Mouse (Mus musculus) neural tube, embryonic 13.5 days (tissue): ENCODE measurements around the gene Ino80b. TPM values are rescaled to one million over a fixed set of nuclear protein-coding genes. Genes with fewer than 3 reads are reported as not detected.
A peak's percentile ranks its signal among the peaks of the same experiment; 100 is the strongest.

Experiments used
- ATAC-seq: fragments of 200-750 bp; cut with Nextera tagmentation; 2 replicates; pipeline ENCODE4 v1.8.0; 2017; ENCODE audit warnings: low read depth, mild to moderate bottlenecking, moderate TSS enrichment, moderate library complexity
- H3K27ac ChIP-seq: fragments of 300-500 bp; sonication (generic); replicated peaks from 2 replicates; pipeline ENCODE4 v1.5.1; 2015; ENCODE audit warnings: moderate library complexity, mild to moderate bottlenecking, inconsistent platforms
- H3K27me3 ChIP-seq: fragments of 300-500 bp; sonication (generic); 2 replicates; pipeline ENCODE4 v1.6.1; 2015; ENCODE audit warnings: mild to moderate bottlenecking, inconsistent platforms
- H3K36me3 ChIP-seq: fragments of 300-500 bp; sonication (generic); 2 replicates; pipeline ENCODE4 v1.6.1; 2015; ENCODE audit warnings: mild to moderate bottlenecking, inconsistent platforms
- H3K4me1 ChIP-seq: fragments of 300-500 bp; sonication (generic); replicated peaks from 2 replicates; pipeline ENCODE4 v1.6.1; 2015; ENCODE audit warnings: inconsistent platforms
- H3K4me2 ChIP-seq: fragments of 300-500 bp; sonication (generic); 2 replicates; pipeline ENCODE4 v1.6.1; 2015; ENCODE audit warnings: inconsistent platforms, mild to moderate bottlenecking, moderate library complexity
- H3K4me3 ChIP-seq: fragments of 300-500 bp; sonication (generic); 2 replicates; pipeline ENCODE4 v1.5.1; 2015; ENCODE audit warnings: mild to moderate bottlenecking, inconsistent platforms
- H3K9ac ChIP-seq: fragments of 300-500 bp; sonication (generic); 2 replicates; pipeline ENCODE4 v1.6.1; 2015; ENCODE audit warnings: moderate library complexity, mild to moderate bottlenecking, inconsistent platforms
- H3K9me3 ChIP-seq: fragments of 300-500 bp; sonication (generic); 2 replicates; pipeline ENCODE4 v1.6.1; 2016; ENCODE audit warnings: inconsistent platforms
- WGBS: fragments of 180-500 bp; shearing (Covaris S2); methylation state at CpG from one replicate; pipeline ENCODE4 v1.1.7; 2015; 5-methylcytosine and 5-hydroxymethylcytosine counted together
- polyA plus RNA-seq: library from polyadenylated mRNA; unstranded; fragments of >200 nt; fragmentation: Nextera tagmentation; extraction: Ambion mirVana; gene quantifications from 2 replicates; pipeline ENCODE4 v1.2.1, GENCODE M21; 2015

Gene Ino80b
- polyA plus RNA-seq, 1 experiment from 2014 or later = 13.0 TPM

- Histone ChIP-seq H3K4me2 (no peak overlapping the region), H3K9me3 (no peaks in the 10 kb centered on the region; the same call in 1 of the 2 replicates), H3K27me3 (peaks cover 54% of the 10 kb centered on the region), H3K36me3 (no peaks in the 10 kb centered on the region), H3K4me1 (peaks cover 7% of the 10 kb centered on the region; the same call in 1 of the 2 replicates), H3K4me3 (no peak overlapping the region), H3K9ac (no peak overlapping the region), H3K27ac (no peak overlapping the region)
- ATAC-seq = no peak
- 46% methylated on average over 6 of the region's 6 CpGs for WGBS
Observed at GRCm38 (mm10) chr6:83092416-83093127, 32.7 kb downstream of the Ino80b start.

GRCm38 (mm10) chr6:83087926-83088260 lies 37.3 kb downstream of the Ino80b start:
- peak overlapping the region; percentile 32; the same call in 1 of the 2 replicates for H3K4me2 ChIP-seq
- H3K9me3 ChIP-seq = no peaks in the 10 kb centered on the region
- H3K27me3 ChIP-seq = peaks cover 96% of the 10 kb centered on the region
- ATAC-seq = no peak
- H3K4me1 ChIP-seq = peaks cover 35% of the 10 kb centered on the region; the same call in 1 of the 2 replicates
- H3K27ac ChIP-seq = no peak overlapping the region
- H3K4me3 ChIP-seq = peak overlapping the region; percentile 2; the same call in 1 of the 2 replicates
- WGBS = 10% methylated on average over 9 of the region's 9 CpGs
- no peaks in the 10 kb centered on the region for H3K36me3 ChIP-seq
- H3K9ac ChIP-seq = no peak overlapping the region

- H3K27ac ChIP-seq = no peak overlapping the region
- no peak for ATAC-seq
- H3K27me3 ChIP-seq = peaks cover 96% of the 10 kb centered on the region
- H3K9me3 ChIP-seq = no peaks in the 10 kb centered on the region
- 2% methylated on average over 47 of the region's 47 CpGs for WGBS
- peaks cover 2% of the 10 kb centered on the region; the same call in 1 of the 2 replicates for H3K36me3 ChIP-seq
- peaks cover 38% of the 10 kb centered on the region; the same call in 1 of the 2 replicates for H3K4me1 ChIP-seq
- no peak overlapping the region for H3K9ac ChIP-seq
- peak overlapping the region; percentile 32 for H3K4me2 ChIP-seq
- peak overlapping the region; percentile 2; the same call in 1 of the 2 replicates for H3K4me3 ChIP-seq
Observed at GRCm38 (mm10) chr6:83087205-83087925, 37.9 kb downstream of the Ino80b start.

- WGBS = 2% methylated on average over 42 of the region's 42 CpGs
- H3K27me3 ChIP-seq = peaks cover 96% of the 10 kb centered on the region
- no peak for ATAC-seq
- no peaks in the 10 kb centered on the region for H3K9me3 ChIP-seq
- peaks cover 11% of the 10 kb centered on the region for H3K36me3 ChIP-seq
- H3K4me2 ChIP-seq = peak within 1 kb of the TSS; percentile 32
- no peak within 1 kb of the TSS for H3K27ac ChIP-seq
- peaks cover 38% of the 10 kb centered on the region; the same call in 1 of the 2 replicates for H3K4me1 ChIP-seq
- H3K4me3 ChIP-seq = peak within 1 kb of the TSS; percentile 2; the same call in 1 of the 2 replicates
- 0 out of 2 replicates have a peak within 1 kb of the TSS, but pooled peaks have one; percentile 34 for H3K9ac ChIP-seq
Observed at GRCm38 (mm10) chr6:83086121-83087035, 38.9 kb downstream of the Ino80b start, which contains the start of gene Lbx2. Gene Lbx2, plus strand, starts transcription at chr6:83086367.

- Histone ChIP-seq H3K27ac (no peak overlapping the region), H3K9ac (no peak overlapping the region), H3K4me1 (peaks cover 43% of the 10 kb centered on the region), H3K9me3 (no peaks in the 10 kb centered on the region), H3K36me3 (peaks cover 22% of the 10 kb centered on the region), H3K27me3 (peaks cover 78% of the 10 kb centered on the region), H3K4me3 (no peak overlapping the region), H3K4me2 (no peak overlapping the region)
- ATAC-seq = no peak
- WGBS = 7% methylated on average over 6 of the region's 6 CpGs
Observed at GRCm38 (mm10) chr6:83084477-83084876, 40.8 kb downstream of the Ino80b start.

- WGBS = 28% methylated on average over 5 of the region's 5 CpGs
- Histone ChIP-seq H3K4me1 (peaks cover 50% of the 10 kb centered on the region), H3K27ac (no peak overlapping the region), H3K4me3 (no peak overlapping the region), H3K9me3 (no peaks in the 10 kb centered on the region), H3K27me3 (peaks cover 68% of the 10 kb centered on the region), H3K36me3 (peaks cover 22% of the 10 kb centered on the region), H3K4me2 (no peak overlapping the region), H3K9ac (0 out of 2 replicates have a peak overlapping the region, but pooled peaks have one; percentile 12)
- no peak for ATAC-seq
Observed at GRCm38 (mm10) chr6:83083497-83083896, 41.7 kb downstream of the Ino80b start.

- Histone ChIP-seq H3K4me1 (peaks cover 36% of the 10 kb centered on the region), H3K27me3 (peaks cover 56% of the 10 kb centered on the region), H3K9ac (no peak overlapping the region), H3K36me3 (peaks cover 22% of the 10 kb centered on the region), H3K4me2 (no peak overlapping the region), H3K4me3 (no peak overlapping the region), H3K9me3 (no peaks in the 10 kb centered on the region), H3K27ac (no peak overlapping the region)
- WGBS = 94% methylated on average over 5 of the region's 5 CpGs
- no peak for ATAC-seq
Observed at GRCm38 (mm10) chr6:83080210-83080609, 45.0 kb downstream of the Ino80b start.

- peak overlapping the region; percentile 82 for H3K4me2 ChIP-seq
- peaks cover 25% of the 10 kb centered on the region for H3K4me1 ChIP-seq
- H3K9ac ChIP-seq = peak overlapping the region; percentile 83
- H3K4me3 ChIP-seq = peak overlapping the region; percentile 73
- peaks cover 56% of the 10 kb centered on the region for H3K27me3 ChIP-seq
- WGBS = under 1% methylated on average over 46 of the region's 46 CpGs
- no peaks in the 10 kb centered on the region for H3K9me3 ChIP-seq
- H3K27ac ChIP-seq = peak overlapping the region; percentile 95
- H3K36me3 ChIP-seq = peaks cover 22% of the 10 kb centered on the region
- peak; percentile 92 for ATAC-seq
Observed at GRCm38 (mm10) chr6:83078324-83078858, 46.8 kb downstream of the Ino80b start.

GRCm38 (mm10) chr6:83077630-83078323 lies 47.5 kb downstream of the Ino80b start, which contains the start of gene Pcgf1:
Gene Pcgf1, plus strand, starts transcription at chr6:83077869.
- H3K36me3 ChIP-seq = peaks cover 22% of the 10 kb centered on the region
- H3K9me3 ChIP-seq = no peaks in the 10 kb centered on the region
- H3K9ac ChIP-seq = peak within 1 kb of the TSS; percentile 83
- H3K27me3 ChIP-seq = peaks cover 55% of the 10 kb centered on the region
- under 1% methylated on average over 54 of the region's 54 CpGs for WGBS
- peak within 1 kb of the TSS; percentile 95 for H3K27ac ChIP-seq
- peak within 1 kb of the TSS; percentile 89 for H3K4me2 ChIP-seq
- peaks cover 21% of the 10 kb centered on the region for H3K4me1 ChIP-seq
- peak within 1 kb of the TSS; percentile 73 for H3K4me3 ChIP-seq
- peak; percentile 94 for ATAC-seq

GRCm38 (mm10) chr6:83074979-83075378 lies 50.3 kb downstream of the Ino80b start:
- WGBS = 34% methylated on average over 2 of the region's 2 CpGs
- no peak for ATAC-seq
- Histone ChIP-seq H3K9me3 (no peaks in the 10 kb centered on the region), H3K4me2 (no peak overlapping the region), H3K27ac (no peak overlapping the region), H3K9ac (no peak overlapping the region), H3K4me1 (peaks cover 35% of the 10 kb centered on the region), H3K4me3 (no peak overlapping the region), H3K27me3 (peaks cover 71% of the 10 kb centered on the region), H3K36me3 (no peaks in the 10 kb centered on the region)
